Mouse (Mus musculus): ENCODE results near the gene Tmem198b. TPM values are rescaled to one million over a fixed set of nuclear protein-coding genes. Genes with fewer than 3 reads are reported as not detected.
"Not testable (repeated sequence)": the region's sequence is repeated elsewhere in the genome, so short reads cannot be mapped to it uniquely, and the experiment has no call there.

Gene Tmem198b
- 10 to 100 TPM; 11.3 to 12.1 TPM for total RNA-seq (2021)

DNA sequence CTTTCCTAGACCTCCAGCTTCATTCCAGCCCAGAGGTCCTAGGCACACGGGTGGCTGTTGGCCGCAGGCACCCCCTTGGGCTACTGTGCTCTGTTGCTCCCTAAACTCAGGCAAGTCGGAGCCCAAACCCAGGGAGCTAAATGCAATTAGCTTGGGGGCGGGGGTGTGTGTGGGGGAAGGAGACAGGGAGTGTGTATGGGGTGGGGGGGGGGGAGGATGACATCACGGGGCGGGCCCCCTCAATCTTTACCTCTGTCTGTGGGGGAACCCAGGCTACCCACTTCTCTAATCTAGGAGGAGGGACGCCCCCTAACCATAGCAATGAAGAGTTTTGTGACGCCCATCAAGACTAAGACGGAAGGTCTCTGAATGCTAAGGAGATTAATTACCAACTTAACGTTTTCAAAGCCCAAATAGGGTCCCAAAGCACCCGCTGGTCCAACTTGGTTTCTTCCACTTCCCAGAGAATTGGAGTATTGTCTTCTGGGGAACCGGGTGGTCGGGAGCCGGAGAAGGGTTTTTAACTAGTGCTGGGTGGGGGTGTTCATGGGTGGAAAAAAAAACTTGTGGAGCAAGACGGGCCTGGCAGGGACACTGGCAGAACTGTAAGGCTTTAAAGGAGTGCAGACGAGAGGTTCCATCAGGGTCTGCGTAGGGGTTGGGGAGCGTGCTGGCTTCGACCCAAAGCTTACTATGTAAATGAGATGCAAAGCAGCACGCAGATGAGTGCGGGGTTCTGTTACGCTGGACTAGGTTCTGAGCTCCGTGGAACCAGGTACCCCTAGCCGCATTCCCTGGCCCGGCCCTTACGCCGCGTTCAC, at the start of gene Tmem198b:
TSS of gene Tmem198b (minus strand) at position 100 of the 821 bp plus-strand sequence.
- DNase-seq (ENCODE audit: extremely low spot score in 1 of 2, low spot score in 1 of 2): peak; percentile 66 to 67

DNA sequence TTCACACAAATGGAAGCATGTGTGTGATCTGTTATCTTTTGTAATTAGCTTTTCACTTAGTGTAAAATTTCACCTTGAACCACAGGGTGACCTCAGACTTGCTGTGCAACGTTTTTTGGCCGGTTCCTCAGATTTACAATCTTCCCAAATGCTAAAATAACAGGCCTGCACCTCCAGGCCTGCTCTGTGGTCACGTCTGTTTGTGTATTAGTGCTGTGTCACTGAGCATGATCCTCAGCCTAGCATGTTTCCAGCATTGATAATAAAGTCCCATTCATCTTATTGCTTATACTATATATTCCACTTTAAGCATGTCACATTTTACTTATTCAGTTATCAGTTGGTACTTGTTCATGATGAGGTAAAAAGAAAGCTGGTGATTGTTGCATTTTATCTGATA, 46.2 kb upstream of the Tmem198b start:
- no peak for DNase-seq (ENCODE audit: extremely low spot score in 1 of 2, low spot score in 1 of 2)

DNA sequence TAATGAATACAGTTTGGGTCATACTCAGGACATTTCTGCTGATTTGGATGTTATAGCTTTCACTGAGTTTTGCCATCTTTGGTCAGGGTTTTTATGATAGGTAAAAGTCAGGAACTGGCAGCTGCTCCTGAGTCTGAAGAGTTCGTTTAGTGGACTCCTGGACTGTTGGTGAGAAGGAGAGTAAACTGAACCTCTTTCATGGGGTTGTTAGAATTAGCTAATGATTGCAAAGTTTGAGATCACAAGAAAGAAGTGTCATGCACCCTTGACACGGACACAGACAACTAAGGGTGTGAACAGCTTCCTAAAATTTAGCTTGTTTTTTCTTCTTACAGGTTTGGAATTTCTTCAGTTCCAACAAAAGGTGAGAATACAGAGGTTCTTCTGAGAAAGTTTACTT, 44.3 kb upstream of the Tmem198b start:
- no peak for DNase-seq (ENCODE audit: extremely low spot score in 1 of 2, low spot score in 1 of 2)

DNA sequence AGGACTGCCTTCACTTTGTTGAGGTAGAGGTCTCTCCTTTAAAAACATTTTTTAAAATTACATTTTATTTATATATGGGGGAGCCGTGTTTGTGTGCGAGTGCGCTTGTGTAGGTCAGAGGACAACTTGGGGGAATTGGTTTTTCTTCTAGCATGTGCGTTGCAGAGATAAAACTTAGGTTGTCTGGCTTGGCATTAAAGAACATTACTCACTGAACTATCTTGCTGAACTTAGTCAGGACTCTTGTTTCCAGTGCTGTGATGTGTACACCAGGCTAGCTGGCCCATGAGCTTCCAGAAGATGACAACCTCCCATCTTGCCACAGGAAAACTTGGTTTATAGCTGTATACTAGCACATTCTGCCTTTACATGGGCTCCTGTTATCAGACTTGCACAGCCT, 42.5 kb upstream of the Tmem198b start:
- no peak for DNase-seq (ENCODE audit: extremely low spot score in 1 of 2, low spot score in 1 of 2)

DNA sequence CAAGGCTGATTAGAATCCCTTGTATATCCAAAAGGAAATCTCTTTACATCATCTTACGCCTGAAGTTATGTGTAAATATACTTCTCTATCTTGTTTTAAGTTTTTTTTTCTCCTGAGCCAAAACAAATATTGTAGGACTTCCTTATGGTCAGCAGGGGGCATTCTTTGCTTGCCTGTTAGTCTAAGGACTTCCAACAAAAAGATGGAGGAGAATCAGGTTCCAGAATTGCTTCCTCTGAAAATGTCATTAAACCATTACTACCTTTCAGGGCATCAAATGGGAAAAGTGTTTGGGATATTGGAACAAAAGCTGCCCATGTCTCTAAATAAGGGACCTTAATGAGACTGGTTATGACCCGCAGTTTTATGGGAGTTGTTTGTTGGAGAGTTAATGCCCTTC, 41.3 kb upstream of the Tmem198b start:
- no peak for DNase-seq (ENCODE audit: extremely low spot score in 1 of 2, low spot score in 1 of 2)

DNA sequence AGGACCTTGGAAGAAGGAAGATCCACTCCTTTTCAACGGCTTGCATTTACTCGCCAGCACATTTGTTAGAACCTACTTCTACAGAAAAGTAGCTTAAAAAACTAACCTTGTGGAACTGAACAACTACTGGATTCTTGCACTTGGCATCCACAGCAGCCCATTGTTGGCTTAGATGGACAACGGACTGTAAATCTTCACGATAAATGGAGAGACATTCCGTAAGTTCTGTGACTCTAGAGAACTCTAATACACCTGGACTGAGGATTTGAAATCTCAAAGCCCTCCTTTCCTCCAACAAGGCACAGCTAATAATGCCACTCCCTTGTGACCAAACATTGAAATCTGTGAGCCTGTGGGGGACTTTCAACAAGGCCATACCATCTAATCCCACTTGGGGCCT, 39.1 kb upstream of the Tmem198b start:
- DNase-seq (ENCODE audit: extremely low spot score in 1 of 2, low spot score in 1 of 2): no peak

DNA sequence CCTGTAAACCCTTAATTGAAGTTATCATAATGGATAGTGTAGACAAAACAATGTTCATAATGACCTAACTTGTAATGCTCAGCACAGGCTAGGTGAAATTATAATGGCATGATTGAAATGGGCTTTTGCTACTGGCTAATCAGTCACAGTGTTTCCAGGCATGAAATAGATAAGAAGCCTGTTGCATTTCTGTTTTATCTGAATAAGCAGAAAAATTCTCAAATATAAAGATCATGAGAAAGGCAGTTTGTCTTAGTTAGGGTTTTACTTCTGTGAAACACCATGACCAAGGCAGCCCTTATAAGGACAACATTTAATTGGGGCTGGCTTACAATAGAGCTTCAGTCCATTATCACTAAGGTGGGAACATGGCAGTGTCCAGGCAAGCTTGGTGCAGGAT, 36.4 kb upstream of the Tmem198b start:
- no peak for DNase-seq (ENCODE audit: extremely low spot score in 1 of 2, low spot score in 1 of 2)

DNA sequence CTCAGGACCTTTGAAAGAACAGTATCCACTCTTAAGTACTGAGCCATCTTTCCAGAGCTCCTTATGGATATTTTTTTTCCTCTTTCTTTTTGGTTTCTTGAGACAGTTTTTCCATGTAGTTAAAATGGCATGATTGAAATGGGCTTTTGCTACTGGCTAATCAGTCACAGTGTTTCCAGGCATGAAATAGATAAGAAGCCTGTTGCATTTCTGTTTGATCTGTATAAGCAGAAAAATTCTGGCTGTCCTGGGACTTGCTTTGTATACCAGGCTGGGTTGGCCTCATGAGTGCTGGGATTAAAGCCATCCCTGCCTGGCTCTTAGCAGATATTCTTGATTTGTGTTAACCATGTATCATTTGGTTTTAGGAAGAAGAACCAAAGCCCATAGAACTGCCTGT, 35.3 kb upstream of the Tmem198b start:
- DNase-seq (ENCODE audit: extremely low spot score in 1 of 2, low spot score in 1 of 2): no peak

DNA sequence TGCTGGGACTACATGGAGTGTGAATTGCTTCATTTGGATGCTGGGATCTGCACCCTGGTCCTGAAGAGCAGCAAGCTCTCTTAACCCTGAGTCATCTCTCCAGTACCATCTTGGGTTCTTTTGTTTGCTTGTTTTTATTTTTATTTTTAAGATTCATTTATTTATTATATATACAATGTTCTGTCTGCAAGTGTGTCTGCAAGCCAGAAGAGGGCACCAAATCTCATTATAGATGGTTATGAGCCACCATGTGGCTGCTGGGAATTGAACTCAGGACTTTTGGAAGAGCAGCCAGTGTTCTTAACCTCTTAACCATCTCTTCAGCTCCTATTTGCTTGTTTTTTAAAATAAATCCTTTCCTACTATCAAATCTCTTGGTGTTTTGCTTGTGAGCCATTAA, 33.2 kb upstream of the Tmem198b start:
- DNase-seq (ENCODE audit: extremely low spot score in 1 of 2, low spot score in 1 of 2): no peak

DNA sequence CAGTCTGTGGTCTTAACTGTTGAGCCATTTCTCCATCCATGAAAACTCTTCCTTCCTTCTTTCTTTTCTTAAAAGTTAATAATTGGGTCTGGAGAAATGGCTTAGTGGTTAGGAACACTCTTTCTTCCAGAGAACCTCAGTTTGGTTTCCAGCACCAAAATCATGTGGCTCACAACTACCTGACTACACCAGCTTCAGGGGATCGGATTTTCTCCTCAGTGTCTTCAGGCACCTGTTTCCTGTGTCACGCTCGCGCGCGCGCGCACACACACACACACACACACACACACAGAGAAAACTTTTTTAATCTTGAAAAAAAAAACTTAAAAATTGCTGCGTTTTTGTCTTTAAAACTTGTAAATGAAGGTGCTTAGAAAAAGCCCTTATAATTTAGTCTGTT, 19.7 kb upstream of the Tmem198b start:
- DNase-seq (ENCODE audit: extremely low spot score in 1 of 2, low spot score in 1 of 2): no peak

DNA sequence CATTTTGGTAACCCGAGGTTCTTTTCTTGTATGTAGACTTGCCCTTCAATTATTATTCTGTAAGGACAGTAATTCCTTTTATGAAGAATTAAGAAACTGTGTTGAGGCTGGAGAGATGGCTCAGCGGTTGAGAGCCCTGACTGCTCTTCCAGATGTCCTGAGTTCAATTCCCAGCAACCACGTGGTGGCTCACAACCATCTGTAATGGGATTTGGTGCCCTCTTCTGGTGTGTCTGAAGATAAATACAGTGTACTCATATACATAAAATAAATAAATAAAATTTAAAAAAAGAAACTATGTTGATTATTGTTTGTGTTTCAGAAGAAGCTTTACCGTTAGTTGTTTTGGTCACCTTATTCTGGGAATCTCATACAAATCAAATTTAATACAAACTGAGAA, 18.9 kb upstream of the Tmem198b start:
- not testable (repeated sequence) for DNase-seq (ENCODE audit: extremely low spot score in 1 of 2, low spot score in 1 of 2)

DNA sequence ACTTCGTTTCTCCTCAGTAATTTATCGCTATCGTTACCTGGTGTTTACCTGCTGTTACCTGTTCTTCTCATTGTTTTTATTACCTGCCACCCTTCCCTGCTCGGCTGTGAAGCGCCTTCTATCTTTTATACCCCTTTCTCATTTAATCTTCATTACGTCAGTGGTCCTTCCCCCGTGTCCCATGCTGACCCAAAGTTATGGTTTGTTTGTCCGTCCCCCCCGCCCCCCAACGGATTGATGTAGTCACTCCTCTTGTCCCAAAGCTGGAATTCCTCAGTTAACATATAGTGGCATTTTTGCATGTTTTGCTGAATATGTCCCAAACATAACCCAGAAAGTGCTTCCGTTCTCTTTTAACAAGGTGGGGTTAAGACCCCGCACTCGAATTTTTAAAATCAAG, 18.0 kb upstream of the Tmem198b start:
- DNase-seq (ENCODE audit: extremely low spot score in 1 of 2, low spot score in 1 of 2): no peak

DNA sequence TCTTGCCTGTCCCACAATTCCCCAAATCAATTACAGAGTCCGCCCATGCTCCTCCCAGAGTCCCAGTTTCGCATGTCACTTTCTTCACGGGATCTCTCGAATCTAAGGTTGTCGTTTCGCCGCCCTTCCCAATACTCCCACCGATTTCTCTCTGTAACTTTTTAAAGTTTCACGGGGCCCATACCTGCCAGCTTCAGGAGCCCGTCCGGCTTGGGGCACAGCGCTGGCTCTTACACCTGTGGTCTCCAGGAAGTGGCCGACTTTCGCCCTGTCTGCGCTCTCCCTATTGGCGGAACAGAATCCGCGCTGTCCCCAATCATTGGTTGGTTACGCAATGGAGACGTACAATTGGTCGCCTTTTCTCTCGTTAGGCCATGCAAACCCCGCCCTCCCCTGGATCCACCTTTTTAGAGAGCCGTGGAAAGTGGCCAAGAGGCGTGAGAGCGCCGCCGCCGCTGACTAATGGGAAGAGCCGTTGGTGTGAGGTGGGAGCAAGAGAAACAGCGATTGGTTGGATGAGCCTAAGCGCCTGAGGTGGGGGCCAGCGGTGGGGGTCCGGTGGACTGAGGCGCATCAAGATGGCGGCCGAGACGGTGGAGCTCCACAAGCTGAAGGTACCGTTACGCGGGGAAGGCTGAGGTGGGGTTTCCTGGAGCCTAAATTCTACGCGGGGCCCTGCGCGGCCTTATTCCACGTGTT, 17.3 kb upstream of the Tmem198b start, which contains the start of gene Ormdl2:
TSS of gene Ormdl2 (minus strand) at position 288 of the 699 bp plus-strand sequence.
- DNase-seq (ENCODE audit: extremely low spot score in 1 of 2, low spot score in 1 of 2): peak; percentile 96 to 97

DNA sequence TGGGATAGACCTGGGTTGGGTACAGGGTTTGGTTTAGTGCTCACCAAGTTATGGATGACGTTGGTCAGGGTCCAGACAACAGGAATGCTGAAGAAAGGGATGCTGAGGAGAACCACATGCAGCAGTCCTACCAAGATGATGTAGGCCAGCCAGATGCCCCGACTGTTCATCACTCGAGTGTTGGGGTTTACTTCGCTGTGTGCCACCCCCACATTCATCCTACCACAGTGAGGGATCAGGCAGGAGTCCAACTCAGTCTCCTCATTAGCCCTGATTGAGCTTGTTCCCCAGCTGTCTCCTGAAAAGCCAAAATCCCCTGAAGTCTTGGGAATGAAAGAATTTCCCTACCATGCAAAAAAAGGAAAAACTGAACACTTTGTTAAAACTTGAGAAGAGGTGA, 16.0 kb upstream of the Tmem198b start:
- no peak for DNase-seq (ENCODE audit: extremely low spot score in 1 of 2, low spot score in 1 of 2)

DNA sequence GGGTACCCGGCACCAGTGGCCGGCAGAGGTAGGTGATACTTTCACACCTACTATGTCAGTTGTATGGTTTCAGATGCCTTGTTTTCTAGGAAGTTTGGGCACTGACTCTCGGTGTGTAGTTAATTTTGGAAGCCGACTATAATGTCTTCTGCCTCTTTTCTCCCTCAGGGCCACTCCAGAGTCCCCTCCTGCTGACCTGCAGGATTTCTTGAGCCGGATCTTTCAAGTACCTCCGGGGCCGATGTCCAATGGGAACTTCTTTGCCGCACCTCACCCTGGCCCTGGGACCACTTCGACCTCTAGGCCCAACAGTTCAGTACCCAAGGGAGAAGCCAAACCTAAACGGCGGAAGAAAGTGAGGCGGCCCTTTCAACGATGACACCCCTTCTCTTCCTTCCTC, 12.9 kb upstream of the Tmem198b start, which contains the start of gene Sarnp:
TSS of gene Sarnp (plus strand) at position 301 of the 400 bp plus-strand sequence.
- DNase-seq (ENCODE audit: extremely low spot score in 1 of 2, low spot score in 1 of 2): no peak

DNA sequence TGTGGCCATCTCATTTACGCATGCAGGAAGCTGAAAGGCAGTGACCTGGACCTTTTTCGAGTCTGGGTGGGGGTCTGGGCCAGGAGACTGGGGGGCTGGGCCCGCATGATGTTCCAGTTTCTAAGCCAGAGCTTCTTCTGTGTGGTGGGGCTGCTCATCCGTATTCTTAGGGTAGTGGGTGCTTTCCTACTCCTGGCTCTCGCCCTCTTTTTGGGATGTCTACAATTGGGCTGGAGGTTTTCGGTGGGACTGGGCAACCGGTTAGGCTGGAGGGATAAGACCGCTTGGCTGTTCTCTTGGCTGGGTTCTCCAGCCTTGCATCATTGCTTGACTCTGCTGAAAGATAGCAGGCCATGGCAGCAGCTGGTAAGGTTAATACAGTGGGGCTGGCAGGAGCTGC, 2.8 kb upstream of the Tmem198b start:
- DNase-seq (ENCODE audit: extremely low spot score in 1 of 2, low spot score in 1 of 2): no peak

DNA sequence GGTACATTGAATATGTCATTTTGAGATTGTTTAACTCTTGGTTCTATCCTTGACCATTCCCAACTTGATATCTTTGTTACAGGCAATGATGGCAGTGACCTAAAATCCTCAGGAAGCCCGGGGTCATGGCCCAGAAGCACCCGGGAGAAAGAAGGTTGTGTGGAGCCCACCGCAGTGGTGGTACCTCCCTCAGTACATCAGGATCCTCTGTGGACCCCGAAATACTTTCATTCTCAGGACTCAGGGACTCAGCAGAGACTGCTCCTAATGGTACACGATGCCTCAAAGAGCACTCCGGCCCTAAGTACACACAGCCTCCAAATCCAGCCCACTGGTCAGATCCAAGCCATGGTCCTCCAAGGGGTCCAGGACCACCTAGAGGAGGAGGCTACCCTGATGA, 1.9 kb upstream of the Tmem198b start:
- no peak for DNase-seq (ENCODE audit: extremely low spot score in 1 of 2, low spot score in 1 of 2)

DNA sequence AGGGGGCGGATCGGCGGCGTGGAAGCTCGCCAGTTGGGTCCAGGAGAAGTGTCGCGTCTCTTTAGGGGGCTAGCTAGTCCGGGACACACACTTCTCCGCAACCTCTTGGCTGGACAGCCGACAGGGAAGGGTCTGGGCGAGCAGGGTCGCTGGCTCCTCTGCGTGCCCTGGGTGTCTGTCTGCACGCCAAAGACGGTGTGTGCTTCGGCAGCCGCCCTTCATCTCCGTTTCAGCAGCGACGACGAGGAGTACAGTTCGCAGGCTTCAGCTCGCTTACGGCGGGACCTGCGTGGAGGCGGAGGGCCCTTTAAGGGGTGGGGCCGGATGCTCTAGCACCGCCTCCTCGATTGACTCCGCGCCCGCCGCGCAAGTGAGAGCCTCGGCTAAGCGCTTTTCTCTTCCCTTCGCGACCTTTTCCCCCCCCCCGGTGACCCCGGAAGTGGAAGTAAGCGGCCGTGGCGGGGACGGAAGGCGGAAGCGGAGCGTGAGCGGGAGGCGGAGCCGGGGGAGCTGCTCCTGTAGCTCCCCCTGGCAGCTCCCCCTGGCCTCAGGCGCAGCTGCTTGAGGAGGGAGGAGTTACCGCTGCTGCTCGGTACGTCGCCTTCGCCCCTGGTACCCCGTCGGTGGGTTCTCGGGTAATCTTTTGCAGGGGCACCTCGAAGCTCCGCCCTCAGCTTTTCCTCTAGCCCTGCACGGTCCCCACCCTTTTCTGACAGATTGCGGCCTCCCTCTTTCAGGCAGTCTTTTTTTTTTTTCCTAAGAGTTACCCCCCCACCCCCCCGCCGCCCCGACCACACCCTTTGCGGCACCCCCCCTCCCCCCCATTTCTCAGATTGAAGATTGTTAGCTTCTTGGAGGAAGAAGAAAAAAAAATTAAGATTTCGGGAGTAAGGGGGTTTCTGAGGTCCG, 1.2 kb upstream of the Tmem198b start:
- peak; percentile 83 to 86 for DNase-seq (ENCODE audit: extremely low spot score in 1 of 2, low spot score in 1 of 2)

DNA sequence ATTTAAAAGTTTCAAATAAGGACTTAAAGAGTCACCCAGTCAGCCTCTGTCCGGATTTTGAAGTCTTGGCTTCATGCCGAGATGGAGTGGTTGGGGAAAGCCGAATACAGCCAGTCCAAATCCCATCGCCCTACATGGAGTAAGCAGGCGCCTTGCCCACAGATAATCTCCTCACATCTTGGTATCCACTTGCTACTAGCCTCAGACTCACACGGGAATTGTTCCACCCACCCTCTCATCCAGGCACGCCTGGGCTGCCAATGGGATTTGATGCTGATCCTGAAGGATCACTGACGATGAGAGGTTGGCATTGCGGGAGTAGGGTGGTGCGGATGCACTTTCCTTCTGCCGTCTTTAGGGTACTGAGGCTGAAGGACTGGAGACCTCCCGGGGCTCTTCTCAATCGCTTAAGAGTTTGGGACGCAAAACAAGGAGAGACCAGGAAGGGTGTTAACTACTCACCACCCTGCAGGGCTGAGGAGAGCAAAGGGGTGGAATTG, 349 bp downstream of the Tmem198b start, which contains the start of gene Dnajc14:
TSS of gene Dnajc14 (plus strand) at position 292 of the 500 bp plus-strand sequence.
- peak; percentile 53 to 60 for DNase-seq (ENCODE audit: extremely low spot score in 1 of 2, low spot score in 1 of 2)

DNA sequence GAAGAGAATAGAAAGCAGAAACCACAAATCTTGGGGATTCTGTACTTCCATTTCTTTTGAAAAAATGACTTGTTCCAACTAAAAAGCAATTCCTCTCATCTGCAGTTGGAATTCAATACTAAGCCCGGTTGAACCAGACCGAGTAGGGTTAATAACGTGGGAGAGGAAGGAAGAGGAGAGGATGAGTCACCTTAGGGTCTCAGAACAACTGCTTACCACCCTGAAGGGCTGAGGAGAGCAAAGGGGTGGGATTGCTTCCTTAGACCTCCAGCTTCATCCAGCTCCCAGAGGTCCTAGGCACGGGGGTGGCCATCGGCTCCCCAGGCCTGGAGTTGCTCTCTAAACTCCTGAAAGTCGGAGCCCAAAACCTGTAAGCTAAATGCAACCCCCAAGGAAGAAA, 809 bp downstream of the Tmem198b start:
- no peak for DNase-seq (ENCODE audit: extremely low spot score in 1 of 2, low spot score in 1 of 2)

All from layer of hippocampus, postnatal 25 days (tissue).